Mouse (Mus musculus) forebrain, embryonic 16.5 days (tissue): Measurements from ENCODE around the gene P3h1. TPM values are rescaled to one million over a fixed set of nuclear protein-coding genes. Genes with fewer than 3 reads are reported as not detected.

Experiments
- ATAC-seq: fragments of 200-750 bp; cut with Nextera tagmentation; 2 replicates; pipeline ENCODE4 v1.8.0; 2017; ENCODE audit warnings: mild to moderate bottlenecking, moderate library complexity
- H3K27ac ChIP-seq: fragments of 300-500 bp; sonication (generic); 2 replicates; pipeline ENCODE4 v1.5.1; 2014; ENCODE audit warnings: low read length, control low read depth
- H3K27me3 ChIP-seq: fragments of 300-500 bp; sonication (generic); replicated peaks from 2 replicates; pipeline ENCODE4 v1.6.1; 2014; ENCODE audit warnings: low read length; ENCODE audit not compliant: control insufficient read depth, insufficient read depth
- H3K36me3 ChIP-seq: fragments of 300-500 bp; sonication (generic); 2 replicates; pipeline ENCODE4 v1.6.1; 2014; ENCODE audit not compliant: control insufficient read depth, insufficient read depth
- H3K4me1 ChIP-seq: fragments of 300-500 bp; sonication (generic); replicated peaks from 2 replicates; pipeline ENCODE4 v1.6.1; 2014; ENCODE audit warnings: low read length; ENCODE audit not compliant: control insufficient read depth, insufficient read depth
- H3K4me2 ChIP-seq: fragments of 300-500 bp; sonication (generic); 2 replicates; pipeline ENCODE4 v1.6.1; 2014; ENCODE audit warnings: mild to moderate bottlenecking, low read length, control low read depth
- H3K4me3 ChIP-seq: fragments of 300-500 bp; sonication (generic); replicated peaks from 2 replicates; pipeline ENCODE4 v1.5.1; 2014; ENCODE audit warnings: mild to moderate bottlenecking, low read length, control low read depth
- H3K9ac ChIP-seq: fragments of 300-500 bp; sonication (generic); replicated peaks from 2 replicates; pipeline ENCODE4 v1.6.1; 2014; ENCODE audit warnings: low read depth, low read length, control low read depth
- H3K9me3 ChIP-seq: fragments of 300-500 bp; sonication (generic); 2 replicates; pipeline ENCODE4 v1.6.1; 2016; ENCODE audit warnings: low read length; ENCODE audit not compliant: control insufficient read depth
- WGBS: fragments of 180-500 bp; shearing (Covaris S2); extraction: QIAGEN DNeasy Blood & Tissue Kit; methylation state at CpG from one replicate; pipeline ENCODE4 v1.1.7; 2014; 5-methylcytosine and 5-hydroxymethylcytosine counted together
- polyA plus RNA-seq: library from polyadenylated mRNA; unstranded; fragments of >200 nt; fragmentation: Nextera tagmentation; extraction: Ambion mirVana; gene quantifications from 2 replicates; pipeline ENCODE4 v1.2.1, GENCODE M21; 2015

P3h1 gene
- polyA plus RNA-seq, 1 experiment from 2014 or later, result 9.3 TPM

DNA sequence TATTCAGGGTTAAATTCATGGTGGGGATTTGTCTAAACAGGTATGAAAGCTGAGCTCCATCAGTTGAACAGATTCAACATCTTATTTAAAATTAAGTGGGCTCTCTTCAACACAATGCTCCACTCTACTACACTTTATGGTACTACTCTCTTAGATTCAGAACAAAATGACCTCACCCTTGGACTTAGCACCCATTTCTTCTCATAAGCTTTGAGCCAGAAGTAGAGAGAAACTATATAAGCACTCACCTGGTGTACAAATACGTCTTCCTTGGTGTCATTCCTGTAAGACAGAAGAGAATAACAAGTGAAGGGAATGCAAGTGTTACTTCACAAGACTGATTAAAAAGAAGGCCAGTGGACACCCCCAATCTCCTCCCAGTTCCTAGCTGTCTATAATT is 52.1 kb downstream of the P3h1 start:
- Histone ChIP-seq H3K9ac (no peak overlapping the region), H3K4me2 (no peak overlapping the region), H3K4me1 (peaks cover 5% of the 10 kb centered on the region), H3K27ac (no peak overlapping the region), H3K36me3 (peaks cover 33% of the 10 kb centered on the region), H3K27me3 (no peaks in the 10 kb centered on the region), H3K9me3 (no peaks in the 10 kb centered on the region), H3K4me3 (no peak overlapping the region)
- no peak for ATAC-seq
- 88% methylated on average over 1 of the region's 1 CpGs for whole genome bisulfite sequencing

DNA sequence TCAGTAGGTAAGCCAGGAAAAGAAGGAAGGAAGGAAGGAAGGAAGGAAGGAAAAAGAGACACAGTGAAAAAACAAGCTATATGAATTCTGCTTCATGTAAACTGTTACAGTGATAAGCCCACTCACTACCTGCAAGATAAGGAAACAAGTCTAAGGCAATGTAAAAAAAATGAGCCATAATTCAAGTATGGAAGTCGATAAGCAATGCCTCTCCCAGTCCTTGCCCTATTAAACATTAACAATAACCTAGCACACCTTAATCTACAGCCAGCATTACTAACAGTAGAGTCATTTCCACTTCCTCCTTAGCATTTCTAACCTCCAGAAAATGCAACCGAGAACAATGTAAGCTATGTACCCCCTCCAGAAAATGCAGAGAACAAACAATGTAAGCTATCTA is 52.6 kb downstream of the P3h1 start:
- peaks cover 6% of the 10 kb centered on the region for H3K4me1 ChIP-seq
- H3K36me3 ChIP-seq, result peaks cover 30% of the 10 kb centered on the region
- H3K4me3 ChIP-seq, result no peak overlapping the region
- H3K4me2 ChIP-seq, result no peak overlapping the region
- no peaks in the 10 kb centered on the region for H3K27me3 ChIP-seq
- ATAC-seq, result no peak
- WGBS, result 91% methylated on average over 2 of the region's 2 CpGs
- no peaks in the 10 kb centered on the region for H3K9me3 ChIP-seq
- H3K9ac ChIP-seq, result no peak overlapping the region
- no peak overlapping the region for H3K27ac ChIP-seq

DNA sequence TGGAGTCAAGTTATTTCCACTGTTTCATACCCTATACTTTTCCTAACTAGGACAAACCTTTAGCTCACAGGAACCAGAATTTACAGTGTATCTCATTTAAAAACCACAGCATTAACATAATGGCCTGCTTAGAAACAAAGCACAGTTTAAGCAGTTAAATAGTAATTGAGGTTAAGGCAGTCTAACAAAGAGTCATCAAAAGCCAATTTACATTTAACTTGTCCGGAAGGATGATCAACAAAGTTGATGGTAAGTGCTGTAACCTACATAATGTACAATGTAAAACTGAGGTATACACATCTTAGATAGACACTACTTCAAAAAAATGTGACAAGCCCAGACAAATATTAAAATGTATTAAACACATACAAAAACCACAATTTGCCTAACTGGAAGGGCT is 59.2 kb downstream of the P3h1 start:
- H3K4me1 ChIP-seq, result peaks cover 28% of the 10 kb centered on the region
- whole genome bisulfite sequencing, result 43% methylated on average over 1 of the region's 1 CpGs
- H3K4me3 ChIP-seq, result peak overlapping the region; percentile 93
- H3K27me3 ChIP-seq, result no peaks in the 10 kb centered on the region
- H3K4me2 ChIP-seq, result peak overlapping the region; percentile 64
- ATAC-seq, result no peak
- H3K27ac ChIP-seq, result no peak overlapping the region
- H3K9ac ChIP-seq, result 0 out of 2 replicates have a peak overlapping the region, but pooled peaks have one; percentile 80
- H3K9me3 ChIP-seq, result no peaks in the 10 kb centered on the region
- no peaks in the 10 kb centered on the region for H3K36me3 ChIP-seq

DNA sequence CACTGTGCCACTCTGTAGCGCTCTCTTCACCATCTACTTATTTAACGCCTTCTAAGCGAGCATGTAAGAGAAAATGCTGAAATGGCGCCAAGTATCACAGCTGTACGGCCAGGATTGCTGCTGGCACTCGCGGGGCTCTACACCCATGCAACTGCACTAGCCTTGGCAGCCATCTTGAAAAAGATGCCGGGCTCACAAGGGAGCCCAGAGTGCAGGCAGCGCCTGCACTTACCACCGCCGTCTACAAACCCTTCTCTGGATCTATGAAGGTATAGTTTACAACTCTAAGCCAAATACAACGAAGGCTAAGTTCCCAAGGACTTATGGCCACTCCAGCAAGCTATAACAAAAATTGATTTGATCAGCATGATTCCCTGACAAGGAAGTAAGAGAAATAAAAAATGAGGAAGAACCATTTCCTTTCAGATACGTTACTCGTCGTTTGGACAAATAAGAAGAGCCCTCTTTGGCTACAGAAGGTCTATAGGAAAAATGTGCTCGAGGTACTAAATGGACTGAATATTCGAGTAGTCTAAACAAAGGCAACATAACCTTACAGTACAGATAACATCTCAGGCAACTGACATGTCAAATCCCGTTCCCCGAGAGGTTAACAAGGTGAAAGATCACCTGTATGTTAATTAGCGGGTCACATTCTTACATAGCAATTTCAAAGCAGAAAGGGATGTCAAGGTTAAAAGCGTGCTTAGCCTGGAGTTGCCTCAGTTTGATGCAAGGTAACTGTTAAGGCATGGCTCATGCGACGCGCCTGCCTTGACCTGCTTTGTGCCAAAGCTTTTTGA is 60.3 kb downstream of the P3h1 start:
- Histone ChIP-seq H3K9ac (peak overlapping the region; percentile 80), H3K9me3 (no peaks in the 10 kb centered on the region), H3K27ac (peak overlapping the region; percentile 80), H3K4me3 (peak overlapping the region; percentile 93), H3K4me1 (peaks cover 23% of the 10 kb centered on the region), H3K36me3 (no peaks in the 10 kb centered on the region), H3K27me3 (no peaks in the 10 kb centered on the region), H3K4me2 (peak overlapping the region; percentile 64)
- peak; percentile 27 for ATAC-seq
- under 1% methylated on average over 24 of the region's 24 CpGs for WGBS

DNA sequence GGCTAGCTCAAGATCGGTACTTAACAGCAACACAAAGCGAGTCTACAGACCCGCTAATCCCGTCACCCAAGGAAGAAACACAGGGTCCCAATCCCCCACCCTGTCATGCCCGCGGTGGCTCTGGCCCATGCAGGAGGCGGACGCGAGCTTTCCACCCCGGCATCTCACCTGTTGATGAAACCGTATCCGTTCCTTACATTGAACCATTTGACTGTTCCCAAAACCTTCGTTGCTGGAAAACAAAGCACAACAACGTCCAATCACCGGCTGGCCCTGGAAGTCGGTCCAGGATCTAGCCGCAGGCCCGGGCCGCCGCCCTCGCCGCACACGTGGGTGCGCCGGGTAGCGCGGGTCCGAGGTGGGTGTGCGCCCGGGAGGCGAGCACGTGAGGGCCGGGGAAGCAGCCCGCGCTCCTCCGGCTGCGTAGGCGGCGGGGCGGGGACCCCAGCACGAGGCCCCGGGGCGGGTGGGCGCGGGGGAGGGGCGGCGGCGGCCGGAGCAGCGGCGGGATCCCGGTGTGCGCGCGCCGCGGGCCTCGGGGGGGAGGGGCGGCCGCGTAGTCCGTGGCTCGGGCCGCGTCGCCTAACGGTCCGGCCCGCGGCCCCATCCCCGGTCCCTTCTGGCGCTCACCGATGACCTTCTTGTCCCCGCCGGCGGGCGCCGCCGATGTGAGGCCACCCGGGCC is 61.0 kb downstream of the P3h1 start:
- H3K9ac ChIP-seq, result peak overlapping the region; percentile 80
- H3K4me3 ChIP-seq, result peak overlapping the region; percentile 93
- no peaks in the 10 kb centered on the region for H3K36me3 ChIP-seq
- H3K4me2 ChIP-seq, result peak overlapping the region; percentile 64
- peak; percentile 11 for ATAC-seq
- no peaks in the 10 kb centered on the region for H3K27me3 ChIP-seq
- H3K9me3 ChIP-seq, result no peaks in the 10 kb centered on the region
- WGBS, result under 1% methylated on average over 49 of the region's 80 CpGs
- peak overlapping the region; percentile 86 for H3K27ac ChIP-seq
- H3K4me1 ChIP-seq, result peaks cover 23% of the 10 kb centered on the region

DNA sequence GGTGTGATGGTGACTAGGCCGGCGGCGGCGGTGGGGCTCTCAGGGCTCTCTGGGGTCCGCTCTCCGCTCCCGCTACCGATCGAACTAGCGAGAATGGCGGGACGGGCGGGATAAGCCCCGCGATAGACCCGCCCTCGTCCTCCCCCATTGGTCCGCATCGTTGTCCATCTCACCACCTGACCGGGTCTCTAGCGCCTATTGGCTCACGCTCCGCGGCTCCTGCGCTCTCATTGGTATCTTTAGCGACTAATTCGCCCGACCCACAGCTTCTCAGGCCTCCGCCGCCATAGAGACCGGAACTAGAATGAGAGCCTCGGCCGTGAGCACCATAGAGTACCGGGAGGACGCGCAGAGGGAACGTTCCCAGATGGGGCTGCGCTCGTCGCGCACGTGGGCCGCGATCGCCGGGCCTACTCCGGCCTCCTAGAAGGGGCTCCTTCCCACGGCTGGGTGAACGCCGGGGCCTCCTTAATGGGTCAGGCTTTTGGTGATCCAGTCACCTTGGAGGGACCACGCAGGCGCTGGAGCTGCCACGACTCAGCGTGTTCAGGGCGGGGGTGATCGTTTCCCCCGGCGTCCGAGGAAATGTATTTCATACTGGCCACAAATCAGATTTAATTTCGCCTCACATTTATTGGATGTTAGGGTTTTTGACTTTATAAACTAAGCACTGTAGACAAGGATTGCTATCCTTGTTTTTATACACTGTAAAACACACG is 61.9 kb downstream of the P3h1 start, which contains the start of gene Ybx1:
Gene Ybx1, minus strand, starts transcription at position 190 of the 719 bp plus-strand sequence.
- H3K36me3 ChIP-seq, result no peaks in the 10 kb centered on the region
- WGBS, result under 1% methylated on average over 60 of the region's 61 CpGs
- peak within 1 kb of the TSS; percentile 80 for H3K9ac ChIP-seq
- peak within 1 kb of the TSS; percentile 91 for H3K27ac ChIP-seq
- ATAC-seq, result peak; percentile 99
- H3K4me1 ChIP-seq, result peaks cover 23% of the 10 kb centered on the region
- peak within 1 kb of the TSS; percentile 93 for H3K4me3 ChIP-seq
- no peaks in the 10 kb centered on the region for H3K9me3 ChIP-seq
- H3K4me2 ChIP-seq, result peak within 1 kb of the TSS; percentile 82
- H3K27me3 ChIP-seq, result no peaks in the 10 kb centered on the region

DNA sequence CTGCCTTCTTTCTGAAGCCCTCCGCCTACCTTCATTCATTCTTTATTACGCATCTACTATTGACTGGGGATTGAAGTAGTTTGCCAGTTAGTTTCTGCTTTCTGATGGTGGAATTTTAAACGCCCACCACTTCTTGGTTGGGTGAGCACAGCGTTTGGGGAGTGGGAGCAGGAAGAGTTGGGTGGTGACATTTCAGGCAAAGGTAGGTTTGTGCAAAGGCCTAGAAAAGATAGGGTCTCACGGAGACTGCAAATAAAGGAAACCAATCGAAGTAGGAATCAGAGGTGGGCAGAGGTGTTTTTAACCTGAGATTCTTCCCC is 62.4 kb downstream of the P3h1 start:
- Histone ChIP-seq H3K27ac (peak overlapping the region; percentile 91), H3K4me2 (peak overlapping the region; percentile 82), H3K27me3 (no peaks in the 10 kb centered on the region), H3K9ac (peak overlapping the region; percentile 77), H3K36me3 (no peaks in the 10 kb centered on the region), H3K4me3 (peak overlapping the region; percentile 93), H3K9me3 (no peaks in the 10 kb centered on the region), H3K4me1 (peaks cover 23% of the 10 kb centered on the region)
- no peak for ATAC-seq
- 3% methylated on average over 6 of the region's 6 CpGs for WGBS

DNA sequence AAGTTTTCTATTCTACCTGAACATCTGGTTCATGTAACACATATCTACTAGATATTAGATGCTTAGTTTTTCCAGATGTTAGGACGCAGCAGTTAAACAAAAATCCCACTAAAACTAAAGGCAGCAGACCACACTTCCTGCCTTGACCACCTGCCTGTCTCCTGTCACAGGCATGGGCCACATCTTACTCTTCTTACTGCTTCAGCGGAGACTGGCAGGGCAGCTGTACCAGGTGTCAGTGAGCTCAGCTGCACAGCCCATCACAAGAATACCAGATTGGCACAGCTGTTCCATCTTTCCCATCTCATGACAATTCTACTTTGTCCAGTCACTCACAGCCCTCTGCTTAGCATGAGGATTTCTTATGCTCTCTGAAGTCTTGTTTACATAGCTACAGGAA is 64.6 kb downstream of the P3h1 start:
- no peak overlapping the region for H3K4me3 ChIP-seq
- H3K36me3 ChIP-seq, result no peaks in the 10 kb centered on the region
- H3K27me3 ChIP-seq, result no peaks in the 10 kb centered on the region
- peaks cover 8% of the 10 kb centered on the region for H3K4me1 ChIP-seq
- H3K9ac ChIP-seq, result no peak overlapping the region
- no peak overlapping the region for H3K27ac ChIP-seq
- ATAC-seq, result no peak
- H3K9me3 ChIP-seq, result no peaks in the 10 kb centered on the region
- H3K4me2 ChIP-seq, result no peak overlapping the region
- WGBS, result 90% methylated on average over 2 of the region's 2 CpGs
